Mouse (Mus musculus): ENCODE measurements around the gene Lrrc66. TPM values are rescaled to one million over a fixed set of nuclear protein-coding genes. Genes with fewer than 3 reads are reported as not detected.

The Lrrc66 gene
- polyA plus RNA-seq (2012; rRNA removed): 0.79 and 0.96 TPM in 2 replicates

GRCm38 (mm10) chr5:73632291-73632690 lies at the start of gene Lrrc66:
Gene Lrrc66, minus strand, starts transcription at chr5:73632526.

GRCm38 (mm10) chr5:73651061-73651854 lies 18.9 kb upstream of the Lrrc66 start, which contains the start of gene Spata18:
Gene Spata18, plus strand, starts transcription at chr5:73651379.

GRCm38 (mm10) chr5:73647261-73647900 lies 15.1 kb upstream of the Lrrc66 start, which contains the start of gene Sgcb:
Gene Sgcb, minus strand, starts transcription at chr5:73647790.

Other genes with a start within 250 kb of the Lrrc66 start
- gene Cwh43, start 226.5 kb downstream of the Lrrc66 start, polyA plus RNA-seq (2012; rRNA removed): 28.8 and 35.2 TPM in 2 replicates
- 0.48 and 0.74 TPM in 2 replicates for gene Dcun1d4, start 151.5 kb downstream of the Lrrc66 start, polyA plus RNA-seq (2012; rRNA removed)
- gene Sgcb, start 15.3 kb upstream of the Lrrc66 start, polyA plus RNA-seq (2012; rRNA removed): 1.5 and 2.0 TPM in 2 replicates
- 0.04 and 0.21 TPM in 2 replicates for gene Spata18, start 18.9 kb upstream of the Lrrc66 start, polyA plus RNA-seq (2012; rRNA removed)

Data from stomach, adult 2 months (tissue).